Mouse (Mus musculus) stomach, embryonic 16.5 days (tissue): Measurements from ENCODE around the gene 1700001L19Rik. TPM values are rescaled to one million over a fixed set of nuclear protein-coding genes. Genes with fewer than 3 reads are reported as not detected.

ENCODE experiments used
- polyA plus RNA-seq: library from polyadenylated mRNA; unstranded; fragments of >200 nt; fragmentation: Nextera tagmentation; extraction: Ambion mirVana; gene quantifications from 2 replicates; pipeline ENCODE4 v1.2.1, GENCODE M21; 2015

Gene 1700001L19Rik
- polyA plus RNA-seq, 1 experiment from 2014 or later: 0.63 TPM

Other genes starting within 250 kb of the 1700001L19Rik start
- gene Mtrr, start 15.3 kb upstream of the 1700001L19Rik start, polyA plus RNA-seq: 15.8 and 16.9 TPM in 2 replicates
- 27.5 and 30.8 TPM in 2 replicates for gene Fastkd3, start 15.2 kb upstream of the 1700001L19Rik start, polyA plus RNA-seq